In genomic region chrX:139610765-139611300, GRCm38 (mm10) we compare ENCODE assay signal across 7 mouse cellular contexts. TPM values are rescaled to one million over a fixed set of nuclear protein-coding genes. Genes with fewer than 3 reads are reported as not detected.
DNase-seq lines count a peak whose midpoint lies in the region; ATAC-seq and TF ChIP-seq lines count a peak whose summit lies in the region.

No protein-coding gene starts in this region.

- peak overlapping the region; percentile 69 for H3K4me2 ChIP-seq in forebrain, embryonic 14.5 days (ENCODE audit: low read length)
- H3K4me2 ChIP-seq in kidney, postnatal 0 days (ENCODE audit: low read length): peak overlapping the region; percentile 81
- H3K4me2 ChIP-seq in midbrain, embryonic 11.5 days: peak overlapping the region; percentile 71

- TF ChIP-seq CTCF in lung, adult 2 months (IDR thresholded peaks at IDR 0.05; ENCODE audit: insufficient read depth, low read length): no peak
- TF ChIP-seq CTCF in kidney, postnatal 0 days (IDR thresholded peaks at IDR 0.05; ENCODE audit: low read depth): no peak

- ATAC-seq in forebrain, embryonic 14.5 days: peak; percentile 82
- peak; percentile 66 for ATAC-seq in kidney, postnatal 0 days (replicated peaks; ENCODE audit: low FRiP score, low read depth)
- ATAC-seq in midbrain, embryonic 11.5 days (ENCODE audit: low FRiP score): peak; percentile 36

- no peaks in the 10 kb centered on the region for H3K27me3 ChIP-seq in forebrain, embryonic 14.5 days (replicated peaks; ENCODE audit: control insufficient read depth, insufficient read depth, low read length)
- peaks cover 3% of the 10 kb centered on the region; the same call in 1 of the 2 replicates for H3K27me3 ChIP-seq in kidney, postnatal 0 days (ENCODE audit: insufficient read depth, low read length)
- H3K27me3 ChIP-seq in midbrain, embryonic 11.5 days (ENCODE audit: control insufficient read depth, insufficient read depth, low read length): peaks cover 16% of the 10 kb centered on the region

- peak overlapping the region; percentile 58 for H3K9ac ChIP-seq in forebrain, embryonic 14.5 days (ENCODE audit: low read length)
- H3K9ac ChIP-seq in kidney, postnatal 0 days (ENCODE audit: low read depth, low read length): peak overlapping the region; percentile 59
- peak overlapping the region; percentile 53 for H3K9ac ChIP-seq in midbrain, embryonic 11.5 days (ENCODE audit: low read length)

- no peak overlapping the region for H3K27ac ChIP-seq in forebrain, embryonic 14.5 days (ENCODE audit: low read depth, low read length)
- peak overlapping the region; percentile 47; the same call in 1 of the 2 replicates for H3K27ac ChIP-seq in kidney, postnatal 0 days
- H3K27ac ChIP-seq in midbrain, embryonic 11.5 days (ENCODE audit: low read depth, low read length): no peak overlapping the region

- no peaks in the 10 kb centered on the region for H3K9me3 ChIP-seq in forebrain, embryonic 14.5 days (replicated peaks; ENCODE audit: control insufficient read depth, low read length)
- no peaks in the 10 kb centered on the region for H3K9me3 ChIP-seq in kidney, postnatal 0 days (replicated peaks; ENCODE audit: low read length)
- no peaks in the 10 kb centered on the region for H3K9me3 ChIP-seq in midbrain, embryonic 11.5 days (ENCODE audit: control insufficient read depth, low read length)

- H3K4me3 ChIP-seq in lung, adult 2 months (replicated peaks; ENCODE audit: extremely low read depth, low read depth, low read length): peak overlapping the region; percentile 51
- peak overlapping the region; percentile 50 for H3K4me3 ChIP-seq in forebrain, embryonic 14.5 days (ENCODE audit: low read depth, low read length)
- H3K4me3 ChIP-seq in kidney, postnatal 0 days (replicated peaks; ENCODE audit: low read depth, low read length): peak overlapping the region; percentile 54
- H3K4me3 ChIP-seq in midbrain, embryonic 11.5 days (ENCODE audit: low read depth, low read length): peak overlapping the region; percentile 49

- no peak for TF ChIP-seq POLR2A in lung, adult 2 months (IDR thresholded peaks at IDR 0.05; ENCODE audit: borderline replicate concordance, extremely low read depth, low read depth, low read length)

- WGBS in lung, adult 2 months: 25% methylated on average over 54 of the region's 54 CpGs
- 27% methylated on average over 42 of the region's 54 CpGs for WGBS in forebrain, embryonic 14.5 days
- 28% methylated on average over 52 of the region's 54 CpGs for WGBS in kidney, postnatal 0 days
- WGBS in midbrain, embryonic 11.5 days: 16% methylated on average over 53 of the region's 54 CpGs

- no peaks in the 10 kb centered on the region for H3K36me3 ChIP-seq in forebrain, embryonic 14.5 days (ENCODE audit: control insufficient read depth, insufficient read depth, low read length)
- H3K36me3 ChIP-seq in kidney, postnatal 0 days (ENCODE audit: insufficient read depth, low read length): no peaks in the 10 kb centered on the region
- no peaks in the 10 kb centered on the region for H3K36me3 ChIP-seq in midbrain, embryonic 11.5 days (ENCODE audit: control insufficient read depth, insufficient read depth, low read length)

- peaks cover 4% of the 10 kb centered on the region; the same call in 1 of the 2 replicates for H3K4me1 ChIP-seq in lung, adult 2 months (ENCODE audit: control insufficient read depth, insufficient read depth, low read length)
- H3K4me1 ChIP-seq in forebrain, embryonic 14.5 days (ENCODE audit: control insufficient read depth, insufficient read depth, low read length): no peaks in the 10 kb centered on the region
- H3K4me1 ChIP-seq in kidney, postnatal 0 days (replicated peaks; ENCODE audit: insufficient read depth, low read length): no peaks in the 10 kb centered on the region
- H3K4me1 ChIP-seq in midbrain, embryonic 11.5 days (ENCODE audit: control insufficient read depth, insufficient read depth, low read length): no peaks in the 10 kb centered on the region

- no peak for DNase-seq in lung, adult 2 months
- DNase-seq in lung, postnatal 36 days: no peak
- peak; percentile 24 for DNase-seq in brain, adult 2 months (ENCODE audit: low read depth, low spot score)
- peak; percentile 4 for DNase-seq in forebrain, embryonic 14.5 days (ENCODE audit: low spot score)
- DNase-seq in kidney, postnatal 0 days (ENCODE audit: low spot score): no peak
- peak; percentile 90 for DNase-seq in midbrain, embryonic 11.5 days (ENCODE audit: low spot score, missing footprints)
- DNase-seq in cerebellum, adult 9-10 months: no peak

RNA-seq across cellular contexts. Expression of gene Rnf128, which starts 47.7 kb away (rescaled TPM):
- 1.4 and 1.5 TPM in 2 replicates for polyA plus RNA-seq in lung, adult 2 months (2012; rRNA removed)
- 2.5 and 2.9 TPM in 2 replicates for polyA plus RNA-seq in forebrain, embryonic 14.5 days (2014; fragmentation: Nextera tagmentation; extraction: Ambion mirVana)
- polyA plus RNA-seq in kidney, postnatal 0 days (2015; fragmentation: Nextera tagmentation; extraction: Ambion mirVana): 92.0 and 96.3 TPM in 2 replicates
- polyA plus RNA-seq in midbrain, embryonic 11.5 days (2014; fragmentation: Nextera tagmentation; extraction: Ambion mirVana): 1.2 TPM in 2 replicates

Comparison
In these comparisons a context has a peak if more than half of its experiments do, and no peak if none do; other contexts are left out.
1. DNase-seq: peak in brain, adult 2 months (single experiment), forebrain, embryonic 14.5 days (single experiment) and midbrain, embryonic 11.5 days (single experiment); none in lung, adult 2 months (single experiment), lung, postnatal 36 days (single experiment), kidney, postnatal 0 days (single experiment) and cerebellum, adult 9-10 months (single experiment).
2. RNA of gene Rnf128, which starts 47.7 kb away (polyA plus RNA-seq): 92.0 to 96.3 TPM in kidney, postnatal 0 days; 2.5 to 2.9 TPM in forebrain, embryonic 14.5 days, 1.4 to 1.5 TPM in lung, adult 2 months and 1.2 TPM in midbrain, embryonic 11.5 days; every median in the first group is over 10 times any median in the second.
3. Peak in every context shown above with its lines, with median percentiles within 50 percentile points of each other: H3K4me3 ChIP-seq, ATAC-seq, H3K4me2 ChIP-seq and H3K9ac ChIP-seq.